Mouse (Mus musculus) ovary, adult 18-20 months (tissue): ENCODE measurements at regions not wholly inside any gene's neighbourhood (a gene's known extent, or its start where the extent isn't known, plus 50 kb on each side); places are given as distances from the start of the nearest gene placed in this dataset.

Experiments used
- DNase-seq: peaks from one replicate; pipeline ENCODE4 v3.0.0; 2022; ENCODE audit warnings: low spot score, mixed read lengths

- peak; percentile 15 for DNase-seq
Observed at GRCm38 (mm10) chr17:87531411-87532157, 84.8 kb upstream of the Calm2 start.

GRCm38 (mm10) chr17:87532158-87532545 lies 85.4 kb upstream of the Calm2 start:
- no peak for DNase-seq

GRCm38 (mm10) chr17:87532762-87533161 lies 86.0 kb upstream of the Calm2 start:
- no peak for DNase-seq

DNA sequence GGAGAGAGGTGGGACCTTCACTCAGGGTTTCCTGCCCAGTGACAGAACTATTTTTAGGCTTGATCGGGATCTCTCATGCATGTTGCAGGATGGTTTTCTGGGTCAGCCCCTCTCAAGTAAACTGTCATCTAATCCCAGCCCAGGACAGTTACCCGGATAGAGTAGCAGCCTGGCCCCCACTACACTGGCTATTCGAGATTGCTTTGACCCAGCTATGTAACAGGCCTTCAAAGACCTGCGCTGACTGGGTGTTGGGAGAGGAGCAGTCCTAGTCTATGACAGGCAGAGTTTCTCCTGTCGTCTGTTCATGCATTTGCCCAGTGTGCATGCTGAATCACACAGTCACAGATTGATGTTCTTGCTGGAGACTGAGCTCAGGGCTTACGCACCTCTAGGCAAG lies 86.2 kb upstream of the Epcam start:
- no peak for DNase-seq

GRCm38 (mm10) chr17:87550518-87551164 lies 85.1 kb upstream of the Epcam start:
- no peak for DNase-seq

- DNase-seq: no peak
Observed at GRCm38 (mm10) chr17:87554561-87554960, 81.2 kb upstream of the Epcam start.

GRCm38 (mm10) chr17:87558419-87558818 lies 77.4 kb upstream of the Epcam start:
- DNase-seq: no peak

DNA sequence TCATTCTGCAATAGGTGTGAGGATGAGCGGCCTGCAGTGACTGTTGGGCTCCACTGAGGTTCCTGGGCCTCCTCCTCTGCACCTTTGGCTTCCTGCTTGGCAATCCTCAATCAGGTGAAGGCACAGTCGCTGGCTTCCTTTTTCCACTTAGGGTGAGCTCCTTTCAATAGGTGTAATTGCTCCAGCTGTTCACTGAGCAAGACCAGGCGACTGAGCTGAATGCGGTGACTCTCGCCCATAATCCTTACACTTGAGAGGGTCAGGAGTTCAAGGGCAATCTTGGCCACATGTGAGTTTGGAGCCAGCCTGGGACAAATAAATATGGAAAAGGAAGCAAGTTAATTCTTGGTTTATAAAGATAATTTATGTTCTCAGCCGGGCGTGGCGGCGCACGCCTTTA lies 76.1 kb upstream of the Epcam start:
- no peak for DNase-seq

DNA sequence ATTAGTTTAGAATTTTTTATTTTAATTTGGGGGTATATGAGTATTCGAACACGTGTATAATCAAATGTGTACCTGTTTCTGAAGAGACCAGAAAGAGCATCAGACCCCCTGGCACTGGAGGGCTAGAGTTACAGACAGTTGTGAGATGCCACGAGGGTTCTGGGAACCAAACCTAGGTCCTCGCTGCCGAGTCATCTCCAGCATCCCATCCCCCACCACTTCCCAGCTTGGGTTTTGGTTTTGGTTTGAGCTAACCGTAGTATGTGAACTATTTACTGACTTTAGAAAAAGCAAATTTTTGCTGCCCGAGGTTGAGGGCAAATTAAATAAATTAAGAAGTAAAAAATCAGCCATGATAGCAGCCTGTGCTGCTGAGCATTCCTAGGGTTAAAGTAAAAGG lies 74.9 kb upstream of the Epcam start:
- no peak for DNase-seq

DNA sequence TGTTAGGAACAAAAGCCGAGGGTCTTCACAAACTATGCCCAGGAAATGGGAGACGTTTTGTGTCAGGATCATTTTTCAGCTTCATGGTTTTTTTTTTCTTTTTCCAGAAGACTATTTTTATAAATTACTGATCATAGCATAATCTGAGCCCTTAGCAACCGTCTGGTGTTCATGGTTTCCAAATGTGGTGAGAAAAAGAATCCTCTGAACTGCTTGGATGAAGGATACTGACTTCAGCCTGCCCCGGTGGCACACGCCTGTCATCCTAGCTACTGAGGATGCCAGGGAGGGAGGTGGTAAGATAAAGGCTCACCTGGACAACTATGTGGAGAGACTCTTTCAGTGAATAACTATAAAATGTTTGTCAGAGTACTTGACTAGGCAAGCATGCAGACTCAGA lies 72.4 kb upstream of the Epcam start:
- DNase-seq: no peak

DNA sequence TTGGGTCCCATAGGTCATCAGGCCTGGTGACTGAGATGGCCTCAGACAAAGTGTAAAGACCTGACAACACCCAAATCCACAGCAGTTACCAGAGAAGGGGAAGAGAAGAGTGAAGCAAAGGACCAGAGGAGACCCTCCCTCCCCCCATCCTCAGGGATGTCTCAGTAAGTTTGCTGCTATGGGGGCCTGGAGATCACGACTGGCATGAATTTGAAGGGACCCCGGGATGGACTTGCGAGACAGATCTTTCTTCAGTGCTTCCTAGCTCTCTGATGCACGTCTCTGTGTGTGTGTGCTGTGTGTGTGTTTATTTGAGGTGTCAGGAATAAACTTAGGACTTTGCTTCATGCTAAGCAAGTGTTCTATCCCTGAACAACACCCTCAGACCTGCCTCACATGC lies 70.1 kb upstream of the Epcam start:
- no peak for DNase-seq

- no peak for DNase-seq
Observed at GRCm38 (mm10) chr17:87566296-87566695, 69.5 kb upstream of the Epcam start.

DNA sequence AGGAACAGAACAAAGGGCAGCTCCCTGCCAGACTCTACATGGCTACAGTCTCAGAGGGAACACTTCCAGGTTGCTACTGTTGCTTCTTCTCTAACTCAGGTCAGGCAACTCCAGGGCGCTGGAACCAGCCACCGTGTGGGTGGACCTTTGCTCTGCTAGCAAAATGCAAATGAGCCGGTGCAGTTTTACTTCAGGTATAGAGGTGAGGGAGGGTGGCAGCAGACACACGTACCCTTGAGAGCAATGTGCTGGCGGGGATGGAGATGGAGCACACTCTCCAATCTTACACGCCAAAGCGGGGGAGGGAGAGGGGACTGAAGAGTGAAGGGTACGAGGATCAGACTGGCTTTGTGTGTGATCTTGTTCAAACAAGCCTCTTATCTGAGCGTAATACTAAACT lies 68.8 kb upstream of the Epcam start:
- no peak for DNase-seq

- DNase-seq: no peak
Observed at GRCm38 (mm10) chr17:87567475-87567874, 68.3 kb upstream of the Epcam start.

GRCm38 (mm10) chr17:87569981-87570380 lies 65.8 kb upstream of the Epcam start:
- DNase-seq: no peak

DNA sequence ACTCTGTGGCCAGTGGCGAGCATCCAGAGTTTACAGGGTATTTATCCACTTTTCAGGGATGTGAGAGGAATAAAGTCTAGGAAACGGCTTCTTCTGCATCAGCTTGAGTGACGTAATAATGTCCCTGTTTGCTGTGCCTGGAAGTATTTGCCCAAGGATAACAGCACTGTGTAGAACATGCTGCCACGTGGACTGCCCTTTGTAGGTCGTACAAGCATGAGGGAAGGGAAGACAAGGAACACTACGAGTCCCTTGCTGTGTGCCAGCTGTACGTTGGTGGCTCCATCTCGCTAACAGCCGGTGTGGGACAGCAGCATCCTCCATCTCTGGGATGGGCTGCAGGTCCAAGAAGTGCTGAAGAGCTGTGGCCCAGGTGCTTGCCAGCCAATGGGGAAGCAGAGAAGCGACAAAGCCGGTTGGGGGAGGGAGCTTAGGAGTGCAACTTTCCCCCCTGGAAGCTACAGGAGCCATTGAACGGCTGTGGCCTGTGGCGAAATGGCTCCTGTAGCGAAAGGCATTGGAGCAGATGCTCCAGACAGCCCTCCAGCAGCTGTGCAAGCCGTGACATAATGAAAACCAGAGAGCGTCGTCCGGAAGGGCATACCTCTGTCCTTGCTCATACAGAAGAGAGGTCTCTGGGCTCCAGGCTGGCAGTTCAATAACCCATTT lies 65.0 kb upstream of the Epcam start:
- DNase-seq: no peak

DNA sequence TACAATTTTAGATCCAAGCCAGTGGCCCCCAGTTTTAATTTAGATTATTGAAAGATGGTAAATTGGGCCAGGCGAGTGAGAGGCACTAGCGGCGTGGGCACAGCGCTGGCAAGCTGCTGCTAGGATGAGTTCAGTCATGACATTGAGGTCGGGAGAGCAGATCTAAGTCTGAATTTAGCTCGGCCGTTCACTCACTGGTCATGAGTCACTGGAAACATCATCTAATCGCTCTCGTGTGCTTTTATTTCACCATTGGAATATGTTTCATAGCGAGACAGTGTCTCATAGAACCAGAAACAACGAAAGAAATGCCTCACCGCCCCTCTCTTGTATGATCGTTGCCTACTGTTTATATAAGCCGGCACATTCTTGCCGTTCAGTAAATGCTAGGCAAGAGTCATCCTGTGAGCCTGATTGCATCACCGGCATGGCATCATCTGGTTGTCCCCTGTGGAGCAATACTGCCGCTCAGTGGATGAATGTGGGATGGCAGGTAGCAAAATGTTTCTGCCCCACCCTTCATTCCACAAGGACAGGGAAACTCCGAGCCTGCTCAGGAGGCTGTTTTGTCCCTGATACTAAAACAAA lies 64.3 kb upstream of the Epcam start:
- DNase-seq: peak; percentile 69

DNA sequence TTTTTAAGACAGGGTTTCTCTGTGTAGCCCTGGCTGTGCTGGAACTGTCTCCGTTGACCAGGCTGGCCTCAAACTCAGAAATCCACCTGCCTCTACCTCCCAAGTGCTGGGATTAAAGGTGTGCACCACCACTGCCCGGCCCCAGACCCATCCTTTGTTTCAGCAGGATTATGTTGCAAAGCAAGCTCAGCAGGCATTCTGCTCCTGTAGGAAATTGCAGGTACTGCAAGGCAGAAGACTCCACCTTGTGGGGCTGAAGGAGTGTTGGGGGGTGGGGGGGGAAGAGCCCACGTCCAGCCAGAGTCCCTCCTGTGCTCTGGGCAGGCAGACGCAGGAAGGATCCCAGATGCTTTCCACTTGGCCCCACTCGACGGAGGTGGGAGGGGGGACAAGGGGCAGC lies 52.2 kb upstream of the Epcam start:
- DNase-seq: no peak

GRCm38 (mm10) chr17:87585355-87585754 lies 50.4 kb upstream of the Epcam start:
- DNase-seq: no peak
